Mouse (Mus musculus) kidney, adult 2 months (tissue): ENCODE results near the gene B4galnt4.

Source experiments
- CTCF ChIP-seq: fragments of 200-500 bp; conservative IDR thresholded peaks from 2 replicates; pipeline ENCODE4 v1.5.1; 2011; ENCODE audit warnings: low read depth, mild to moderate bottlenecking, control low read depth, low read length, moderate library complexity, mixed read lengths; ENCODE audit not compliant: insufficient read depth, insufficient read length
- POLR2A ChIP-seq: fragments of 200-500 bp; IDR thresholded peaks from one replicate; pipeline ENCODE4 v1.6.1; 2011; ENCODE audit warnings: low read depth, low read length, control low read depth

DNA sequence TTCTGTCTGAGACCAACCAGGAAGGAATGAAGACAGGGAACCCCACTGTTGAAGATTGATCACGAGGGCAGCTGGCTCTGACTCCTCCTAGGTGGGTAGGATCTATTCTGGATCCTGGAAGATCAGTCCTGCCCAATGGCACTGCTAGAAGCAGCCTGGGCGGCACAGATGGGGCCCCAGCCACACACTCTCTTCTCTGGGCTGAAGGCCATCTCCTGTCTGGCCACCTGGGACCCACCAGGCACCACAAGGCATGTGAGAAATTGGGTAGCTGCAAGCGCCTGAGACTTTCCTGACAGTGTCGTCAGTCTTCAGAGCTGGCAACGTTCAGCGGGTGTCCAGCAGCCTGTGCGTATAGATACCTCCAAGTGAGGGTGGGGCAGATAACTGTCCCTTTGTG is 1.6 kb downstream of the B4galnt4 start:
- TF ChIP-seq CTCF (no peak), POLR2A (no peak)
